Mouse (Mus musculus) heart, adult 2 months (tissue): ENCODE measurements around the gene Il17ra. TPM values are rescaled to one million over a fixed set of nuclear protein-coding genes. Genes with fewer than 3 reads are reported as not detected.

Experiments
- DNase-seq, 2 experiments: peaks; one replicate each; pipeline ENCODE4 v3.0.0; 2021
- H3K27ac ChIP-seq: fragments of 200-600 bp; 2 replicates; pipeline ENCODE4 v1.8.1; 2022
- H3K27me3 ChIP-seq: fragments of 200-500 bp; 2 replicates; pipeline ENCODE4 v1.6.1; 2012; ENCODE audit warnings: mild to moderate bottlenecking, low read length, inconsistent platforms, mixed read lengths; ENCODE audit not compliant: control insufficient read depth, insufficient read depth
- H3K36me3 ChIP-seq: fragments of 200-500 bp; 2 replicates; pipeline ENCODE4 v1.6.1; 2012; ENCODE audit warnings: low read length, inconsistent platforms; ENCODE audit not compliant: control insufficient read depth, insufficient read depth
- H3K4me1 ChIP-seq: fragments of 200-500 bp; 2 replicates; pipeline ENCODE4 v1.6.1; 2011; ENCODE audit warnings: low read length; ENCODE audit not compliant: control insufficient read depth, insufficient read depth
- H3K4me3 ChIP-seq: fragments of 200-600 bp; 2 replicates; pipeline ENCODE4 v1.8.1; 2022
- H3K79me2 ChIP-seq: fragments of 200-500 bp; replicated peaks from 2 replicates; pipeline ENCODE4 v1.6.1; 2012; ENCODE audit warnings: mild to moderate bottlenecking, inconsistent platforms, low read length, moderate library complexity, mixed read lengths; ENCODE audit not compliant: control insufficient read depth, insufficient read depth
- H3K9ac ChIP-seq: fragments of 200-500 bp; 2 replicates; pipeline ENCODE4 v1.6.1; 2012; ENCODE audit warnings: low read depth, mild to moderate bottlenecking, control low read depth, inconsistent platforms, low read length, mixed read lengths
- CTCF ChIP-seq: fragments of 200-600 bp; IDR thresholded peaks from 2 replicates; pipeline ENCODE4 v1.8.1; 2022; ENCODE audit warnings: antibody characterized with exemption, mild to moderate bottlenecking, moderate library complexity
- EP300 ChIP-seq: fragments of 200-500 bp; IDR thresholded peaks from 2 replicates; pipeline ENCODE4 v1.6.1; 2011; ENCODE audit warnings: low read depth, low read length, control low read depth; ENCODE audit not compliant: insufficient read depth
- POLR2A ChIP-seq: fragments of 200-500 bp; IDR thresholded peaks from 2 replicates; pipeline ENCODE4 v1.6.1; 2011; ENCODE audit warnings: mild to moderate bottlenecking, low read depth, low read length, control low read depth; ENCODE audit not compliant: insufficient read depth
- WGBS: fragments of 180-500 bp; shearing (Covaris S2); methylation state at CpG from one replicate; pipeline ENCODE4 v1.1.7; 2018; 5-methylcytosine and 5-hydroxymethylcytosine counted together
- intact Hi-C: fragments of 180-260 bp; cut with DNase I; formaldehyde crosslinking; loops from one replicate; pipeline ENCODE4 v1.15.1; 2025
- polyA plus RNA-seq: library from polyadenylated mRNA; depleted of rRNA; stranded (reverse); fragments of >200 nt; gene quantifications from 2 replicates; pipeline ENCODE4 v1.2.3, GENCODE M21; 2012
- total RNA-seq, 2 experiments: library from RNA; stranded (reverse); gene quantifications; 2 replicates each; pipeline ENCODE4 v1.2.3; 2021

Il17ra gene
- total and polyA plus RNA-seq, 3 experiments, result 2.1 to 5.9 (median 2.4) TPM

DNA sequence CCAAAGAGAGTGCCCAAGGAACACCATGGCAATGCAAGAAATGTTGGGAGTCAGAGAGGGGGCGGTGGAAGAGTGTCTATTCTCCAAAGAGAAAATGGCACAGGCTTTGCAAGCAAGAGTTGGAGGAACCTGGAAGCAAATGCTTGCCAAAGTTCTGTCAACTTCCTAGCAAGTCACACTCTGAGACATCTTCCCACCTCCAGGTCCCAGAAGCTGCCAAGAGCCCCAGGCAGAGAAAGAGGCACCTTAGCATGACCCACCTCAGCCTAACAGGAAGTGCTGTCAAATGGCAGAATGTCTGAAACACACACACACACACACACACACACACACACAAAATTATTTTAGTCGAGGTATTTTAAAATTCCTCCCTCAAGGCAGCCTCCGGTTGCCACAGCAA lies 41.0 kb downstream of the Il17ra start:
- no peaks in the 10 kb centered on the region for H3K4me1 ChIP-seq
- TF ChIP-seq CTCF (no peak), POLR2A (no peak), EP300 (no peak)
- no peak overlapping the region for H3K4me3 ChIP-seq
- H3K79me2 ChIP-seq, result no peaks in the 10 kb centered on the region
- H3K27me3 ChIP-seq, result no peaks in the 10 kb centered on the region
- WGBS, result 58% methylated on average over 3 of the region's 3 CpGs
- H3K9ac ChIP-seq, result no peak overlapping the region
- no peak for DNase-seq
- H3K36me3 ChIP-seq, result no peaks in the 10 kb centered on the region
- H3K27ac ChIP-seq, result no peak overlapping the region
- intact Hi-C loops, result no loop called here

- Histone ChIP-seq H3K79me2 (no peaks in the 10 kb centered on the region), H3K4me1 (no peaks in the 10 kb centered on the region), H3K36me3 (no peaks in the 10 kb centered on the region), H3K4me3 (no peak overlapping the region), H3K9ac (no peak overlapping the region), H3K27me3 (no peaks in the 10 kb centered on the region), H3K27ac (no peak overlapping the region)
- TF ChIP-seq POLR2A, result no peak
- TF ChIP-seq CTCF, result no peak
- TF ChIP-seq EP300, result no peak
- 62% methylated on average over 4 of the region's 4 CpGs for WGBS
- no peak for DNase-seq
- intact Hi-C loops, result no loop called here
These were observed 42.5 kb downstream of the Il17ra start for GRCm38 (mm10) chr6:120505531-120505930.

- no peaks in the 10 kb centered on the region for H3K79me2 ChIP-seq
- no peaks in the 10 kb centered on the region for H3K27me3 ChIP-seq
- no peak overlapping the region for H3K9ac ChIP-seq
- H3K4me1 ChIP-seq, result no peaks in the 10 kb centered on the region
- H3K36me3 ChIP-seq, result no peaks in the 10 kb centered on the region
- no peak overlapping the region for H3K4me3 ChIP-seq
- TF ChIP-seq EP300, result no peak
- TF ChIP-seq POLR2A, result no peak
- TF ChIP-seq CTCF, result no peak
- 54% methylated on average over 4 of the region's 4 CpGs for WGBS
- intact Hi-C loops, result no loop called here
- no peak for DNase-seq
- H3K27ac ChIP-seq, result no peak overlapping the region
These were observed 45.6 kb downstream of the Il17ra start for GRCm38 (mm10) chr6:120508645-120509044.

DNA sequence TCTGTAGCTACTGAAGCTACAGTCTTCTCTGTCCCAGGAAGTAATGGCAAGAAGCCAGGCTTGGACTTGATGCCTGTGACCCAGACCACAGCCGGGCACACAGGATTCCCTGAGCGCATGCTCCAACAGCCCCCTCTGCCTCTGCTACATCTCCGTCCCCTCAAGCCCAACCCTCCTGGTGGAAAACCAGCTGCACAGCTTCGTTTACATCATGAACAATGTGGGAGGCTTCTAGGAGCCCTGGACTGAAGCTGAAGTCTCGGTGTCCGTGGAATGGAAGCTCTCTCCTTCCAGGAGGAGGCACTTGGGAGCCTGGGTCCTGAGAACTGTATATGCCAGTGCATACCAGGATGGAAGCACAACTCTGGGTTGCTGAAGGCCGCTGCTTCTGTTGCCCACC lies 46.9 kb downstream of the Il17ra start:
- H3K27me3 ChIP-seq, result no peaks in the 10 kb centered on the region
- no peaks in the 10 kb centered on the region for H3K79me2 ChIP-seq
- no peak for DNase-seq
- H3K36me3 ChIP-seq, result no peaks in the 10 kb centered on the region
- no peak overlapping the region for H3K27ac ChIP-seq
- 86% methylated on average over 7 of the region's 7 CpGs for WGBS
- no peak overlapping the region for H3K9ac ChIP-seq
- H3K4me3 ChIP-seq, result no peak overlapping the region
- TF ChIP-seq CTCF (no peak), POLR2A (no peak), EP300 (no peak)
- no peaks in the 10 kb centered on the region for H3K4me1 ChIP-seq
- intact Hi-C loops, result no loop called here

- Histone ChIP-seq H3K27ac (no peak overlapping the region), H3K27me3 (no peaks in the 10 kb centered on the region), H3K4me3 (no peak overlapping the region), H3K36me3 (no peaks in the 10 kb centered on the region), H3K79me2 (no peaks in the 10 kb centered on the region), H3K9ac (no peak overlapping the region), H3K4me1 (no peaks in the 10 kb centered on the region)
- 87% methylated on average over 8 of the region's 8 CpGs for WGBS
- no peak for DNase-seq
- intact Hi-C loops, result no loop called here
- no peak for TF ChIP-seq CTCF
- no peak for TF ChIP-seq POLR2A
- TF ChIP-seq EP300, result no peak
These were observed 47.4 kb downstream of the Il17ra start for GRCm38 (mm10) chr6:120510425-120510824.

DNA sequence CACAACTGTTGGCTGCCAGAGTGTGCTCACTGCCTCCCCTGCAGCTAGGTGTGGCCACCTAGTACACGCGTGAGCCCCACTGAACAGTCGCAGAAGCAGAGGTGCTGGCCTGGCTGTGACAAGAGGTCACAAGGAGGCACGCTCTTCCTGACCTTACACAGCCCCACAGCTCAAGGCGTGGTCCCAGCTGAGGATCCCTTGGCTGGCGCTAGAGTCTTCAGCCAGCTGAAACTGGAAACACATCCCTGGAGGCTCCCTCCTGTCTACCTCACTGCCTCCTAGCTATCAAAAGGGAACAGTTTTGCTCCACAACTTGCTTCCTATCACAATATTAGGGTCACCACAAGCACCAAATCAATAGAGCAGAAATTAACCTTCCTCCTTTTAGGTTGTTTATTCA lies 48.2 kb downstream of the Il17ra start:
- H3K9ac ChIP-seq, result no peak overlapping the region
- TF ChIP-seq POLR2A, result no peak
- no peak for TF ChIP-seq CTCF
- no peak for TF ChIP-seq EP300

More for the DNA sequence above, 48.2 kb downstream of the Il17ra start:
- no peaks in the 10 kb centered on the region for H3K36me3 ChIP-seq
- H3K4me3 ChIP-seq, result no peak overlapping the region
- no peaks in the 10 kb centered on the region for H3K27me3 ChIP-seq
- H3K27ac ChIP-seq, result no peak overlapping the region
- DNase-seq, result no peak
- H3K79me2 ChIP-seq, result no peaks in the 10 kb centered on the region
- intact Hi-C loops, result no loop called here
- no peaks in the 10 kb centered on the region for H3K4me1 ChIP-seq
- 89% methylated on average over 6 of the region's 6 CpGs for WGBS
